Mouse (Mus musculus) embryo, embryonic 11.5 days (tissue): ENCODE measurements at regions not wholly inside any gene's neighbourhood (a gene's known extent, or its start where the extent isn't known, plus 50 kb on each side); places are given as distances from the start of the nearest gene placed in this dataset.
A peak's percentile ranks its signal among the peaks of the same experiment; 100 is the strongest.
"Not testable (repeated sequence)": the region's sequence is repeated elsewhere in the genome, so short reads cannot be mapped to it uniquely, and the experiment has no call there.

ENCODE experiments used
- DNase-seq: peaks from one replicate; pipeline ENCODE4 v3.0.0-alpha.2; 2012; ENCODE audit warnings: low read depth, low spot score

DNA sequence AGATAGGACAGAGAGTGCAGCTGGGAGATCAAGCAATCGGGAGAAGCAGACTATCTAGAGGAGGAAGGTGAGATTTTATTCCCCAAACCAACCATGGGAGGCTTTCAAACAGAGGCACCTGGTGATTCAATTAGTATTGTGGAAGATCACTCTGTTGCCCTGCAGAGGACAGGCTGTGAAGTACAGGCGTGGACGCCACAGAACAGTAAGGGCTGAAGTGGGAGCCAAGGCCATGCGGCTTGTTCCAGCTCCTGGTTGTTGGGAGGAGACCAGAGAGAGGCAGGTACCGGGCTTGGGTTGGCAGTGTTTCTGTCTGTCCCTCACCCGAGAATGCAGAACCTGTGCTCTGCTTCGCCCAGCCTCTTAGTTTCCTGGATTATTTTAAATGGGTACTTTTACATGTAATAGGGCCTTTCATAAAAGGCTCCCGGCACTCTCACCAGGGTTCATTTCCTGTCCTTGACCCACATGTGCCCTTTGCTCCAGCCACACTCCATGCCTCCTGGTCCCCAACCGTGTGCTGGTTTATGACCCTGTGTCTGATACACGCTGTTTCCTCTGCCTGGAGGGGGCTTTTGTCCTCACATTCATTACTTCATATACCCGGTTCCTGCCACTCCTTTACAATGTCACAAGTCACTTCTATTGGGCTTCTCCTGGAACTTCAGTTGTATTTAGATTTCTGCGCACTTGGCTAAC is 58.3 kb downstream of the Vcpkmt start:
- DNase-seq: no peak

GRCm38 (mm10) chr12:69519869-69520268 is 63.0 kb downstream of the Vcpkmt start:
- DNase-seq: no peak

GRCm38 (mm10) chr12:69519028-69519427 is 63.8 kb downstream of the Vcpkmt start:
- DNase-seq: no peak

DNA sequence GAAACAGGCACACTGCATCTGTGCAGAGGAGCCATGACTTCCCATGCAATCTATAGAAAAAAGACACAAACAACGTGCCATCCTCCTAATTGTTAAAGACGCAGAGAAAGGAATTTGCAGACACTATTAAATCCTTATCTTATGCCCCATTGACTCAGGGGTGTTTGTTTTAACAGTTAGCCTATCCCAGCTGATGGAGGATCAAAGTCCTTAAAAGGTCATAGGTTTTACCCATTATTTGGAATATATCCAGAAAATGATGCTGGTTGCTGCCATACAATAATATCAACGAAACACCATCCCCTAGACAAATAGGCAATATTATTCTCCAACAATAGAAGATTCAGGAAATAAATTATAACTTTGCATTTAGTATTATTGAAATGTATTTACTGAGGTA is 65.2 kb downstream of the Vcpkmt start:
- no peak for DNase-seq

- DNase-seq: no peak
Observed at GRCm38 (mm10) chr12:69516314-69516916, 66.4 kb downstream of the Vcpkmt start.

DNA sequence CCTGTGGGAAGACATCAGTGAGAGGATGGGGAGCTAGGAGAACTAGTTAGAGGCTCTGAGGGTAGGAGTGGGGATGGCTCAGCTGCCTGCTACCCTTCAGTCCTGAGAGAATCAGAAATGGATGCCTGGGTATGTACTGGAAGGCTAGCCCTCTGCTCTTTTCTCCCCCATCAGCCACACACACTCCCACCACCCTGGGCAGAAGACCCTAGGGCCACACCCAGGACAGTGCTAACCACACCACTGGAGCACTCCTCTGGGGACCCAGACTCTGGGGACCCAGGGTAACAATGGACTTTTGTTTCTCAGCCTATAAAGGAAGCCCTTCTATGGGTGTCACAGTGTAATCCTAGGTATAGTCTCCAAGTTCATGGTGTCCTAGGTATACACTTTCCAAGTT is 67.0 kb downstream of the Vcpkmt start:
- DNase-seq: no peak

DNA sequence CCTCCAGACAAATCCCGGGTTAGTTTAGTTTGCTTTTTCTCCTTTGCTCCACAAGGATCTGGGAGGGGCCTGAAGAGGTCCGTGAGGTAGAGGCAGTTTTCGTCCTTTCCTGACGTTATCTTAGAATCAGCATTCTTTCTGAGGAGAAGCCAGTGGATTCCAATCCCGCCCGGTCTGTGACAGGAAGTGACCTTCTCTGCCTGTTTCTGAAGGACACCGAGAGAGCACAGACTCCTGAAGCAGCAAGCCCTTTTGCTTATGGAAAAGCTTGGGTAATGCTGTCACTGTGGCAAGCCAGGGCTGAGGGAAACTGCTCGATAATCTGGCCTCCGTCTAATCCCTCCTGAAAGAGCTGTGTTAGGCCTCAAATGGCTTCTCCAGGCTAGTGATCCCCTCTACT is 67.7 kb downstream of the Vcpkmt start:
- no peak for DNase-seq

DNA sequence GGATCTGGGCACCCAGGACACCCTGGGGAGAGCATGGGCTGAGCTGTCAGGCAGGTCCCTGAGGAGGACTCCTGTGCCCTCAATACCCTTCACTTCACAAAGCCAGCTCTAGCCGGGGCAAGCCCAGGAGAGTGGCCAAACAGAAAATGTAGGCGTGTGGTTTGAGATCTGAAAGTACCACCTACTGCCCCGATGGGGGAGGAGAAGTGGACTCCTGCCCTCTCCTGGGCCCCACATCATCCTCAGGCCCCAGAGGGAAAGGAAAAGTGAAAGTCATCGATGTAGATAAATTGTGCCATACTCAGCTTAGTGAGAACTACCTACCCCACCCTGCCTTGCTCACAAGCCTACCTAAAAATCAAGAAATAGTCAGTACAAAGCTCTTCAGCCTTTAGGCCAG is 69.7 kb downstream of the Vcpkmt start:
- no peak for DNase-seq

GRCm38 (mm10) chr12:69510736-69511135 is 72.1 kb downstream of the Vcpkmt start:
- no peak for DNase-seq

GRCm38 (mm10) chr12:69509180-69509579 is 73.6 kb downstream of the Vcpkmt start:
- not testable (repeated sequence) for DNase-seq

- no peak for DNase-seq
Observed at GRCm38 (mm10) chr12:69507906-69508305, 74.9 kb downstream of the Vcpkmt start.

DNA sequence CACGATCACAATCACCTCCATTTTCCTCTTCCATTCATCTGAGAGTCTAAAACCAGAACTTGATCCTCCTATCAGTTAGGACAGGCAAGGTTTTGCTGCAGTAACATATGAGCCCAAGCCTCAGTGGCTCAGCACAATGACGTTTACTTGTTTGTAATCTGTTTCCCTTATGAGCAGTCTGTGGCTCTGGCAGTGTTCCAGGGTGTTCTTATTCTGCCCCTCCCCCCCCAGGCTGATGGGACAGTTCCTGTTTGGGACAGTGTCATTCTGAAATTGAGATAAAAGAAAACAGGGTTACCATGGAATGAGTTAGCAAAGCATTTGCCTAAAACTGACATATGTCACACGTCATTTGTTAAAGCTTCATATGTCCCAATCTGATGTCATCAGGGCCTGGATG is 75.5 kb downstream of the Vcpkmt start:
- no peak for DNase-seq

- no peak for DNase-seq
Observed at GRCm38 (mm10) chr12:69502706-69503070, 80.1 kb downstream of the Vcpkmt start.

DNA sequence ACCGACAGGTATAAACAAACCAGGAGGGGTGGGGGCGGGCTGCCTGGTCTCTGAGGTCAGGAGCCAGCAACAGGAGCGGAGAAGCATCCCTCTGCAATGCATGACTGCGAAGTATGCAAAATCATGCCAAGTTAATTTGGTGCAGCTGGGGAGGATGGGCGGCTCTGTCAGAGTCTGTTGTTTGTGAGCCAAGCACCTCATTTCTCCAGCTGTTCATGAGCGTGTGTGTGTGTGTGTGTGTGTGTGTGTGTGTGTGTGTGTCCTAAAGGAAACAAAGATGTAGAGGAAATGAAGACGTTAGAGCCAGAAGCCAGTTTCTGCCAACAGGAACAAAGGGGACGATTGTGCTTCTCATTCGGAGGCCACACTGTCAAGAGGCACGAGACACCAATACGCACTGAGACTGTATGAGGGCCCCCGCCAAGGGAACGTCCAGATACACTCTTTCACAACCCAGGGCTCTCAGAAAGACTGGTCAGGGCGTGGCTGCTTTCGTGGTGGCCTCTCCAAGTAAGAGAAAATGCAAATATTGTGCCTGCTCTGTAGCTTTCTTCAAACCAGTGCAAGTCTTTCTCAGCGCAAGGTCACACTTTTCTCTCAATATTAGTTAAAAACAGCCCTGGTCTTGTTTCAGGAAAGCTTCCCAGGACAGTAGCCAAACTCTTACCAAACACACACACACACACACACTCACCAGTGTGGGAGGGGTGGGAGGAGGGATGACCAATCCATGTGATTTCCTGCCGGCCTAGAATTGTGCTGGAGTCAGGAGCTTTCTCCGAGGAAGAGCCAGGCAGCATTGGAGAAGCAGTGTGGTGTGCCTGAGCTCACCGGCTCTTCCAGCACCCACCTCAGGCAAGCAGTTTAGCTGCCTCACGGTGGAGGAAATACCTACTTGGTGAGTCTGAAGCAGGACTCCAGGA is 80.8 kb downstream of the Vcpkmt start:
- peak; percentile 32 for DNase-seq

DNA sequence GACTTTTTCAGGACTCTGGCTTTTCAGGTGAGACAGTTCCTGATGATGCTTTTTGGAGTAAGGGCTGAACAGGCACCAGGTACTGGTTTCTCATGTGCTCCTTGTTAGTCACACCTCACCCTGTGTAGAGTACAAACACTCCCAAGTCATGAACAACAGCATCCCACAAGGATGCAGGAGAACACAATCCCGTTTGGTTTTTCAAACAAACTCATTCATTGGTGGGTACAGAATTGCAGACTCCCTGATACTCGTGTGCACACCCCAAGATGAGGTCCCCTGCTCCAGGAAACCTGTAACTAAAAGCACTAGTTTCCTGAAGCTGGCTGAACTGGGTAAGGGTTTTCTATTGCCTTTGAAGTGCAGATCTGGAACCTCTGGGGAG is 81.5 kb downstream of the Vcpkmt start:
- DNase-seq: no peak

DNA sequence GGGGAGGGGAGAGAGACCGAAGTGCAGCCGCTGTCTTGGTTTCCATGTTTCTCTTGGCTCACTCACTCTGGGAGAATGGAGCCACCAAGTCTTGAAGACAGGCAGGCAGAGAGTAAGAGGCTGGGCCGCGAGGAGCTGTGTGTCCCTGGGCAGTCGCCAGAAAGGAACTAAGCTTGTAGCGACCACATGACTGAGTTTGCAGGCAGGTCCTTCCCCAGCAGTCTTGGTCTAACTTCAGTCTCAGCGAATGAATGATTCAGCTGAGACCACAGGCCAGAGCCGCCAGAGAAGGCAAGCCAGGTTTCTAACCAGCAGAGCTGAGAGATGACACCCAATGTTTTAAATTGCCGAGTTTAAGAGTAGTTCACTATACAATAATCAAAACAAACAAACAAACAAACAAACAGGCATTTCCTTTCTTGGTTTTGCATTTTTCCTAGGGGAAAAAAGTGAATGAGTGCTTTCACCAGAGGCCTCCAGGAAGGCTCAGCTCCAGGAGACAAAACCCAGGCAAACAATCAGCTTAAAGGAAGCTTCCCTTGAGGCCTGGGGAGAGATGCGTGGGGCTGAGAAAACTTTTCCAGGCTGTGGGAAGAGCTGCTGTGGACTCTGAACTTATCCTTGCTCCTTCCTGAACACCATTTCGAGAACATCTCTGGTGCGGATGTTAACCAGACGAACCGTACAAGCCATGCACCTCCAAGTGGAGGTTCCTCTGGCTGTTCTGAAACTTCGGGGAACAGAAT is 82.1 kb downstream of the Vcpkmt start:
- no peak for DNase-seq

GRCm38 (mm10) chr12:69497121-69497520 is 85.7 kb downstream of the Vcpkmt start:
- DNase-seq: no peak

DNA sequence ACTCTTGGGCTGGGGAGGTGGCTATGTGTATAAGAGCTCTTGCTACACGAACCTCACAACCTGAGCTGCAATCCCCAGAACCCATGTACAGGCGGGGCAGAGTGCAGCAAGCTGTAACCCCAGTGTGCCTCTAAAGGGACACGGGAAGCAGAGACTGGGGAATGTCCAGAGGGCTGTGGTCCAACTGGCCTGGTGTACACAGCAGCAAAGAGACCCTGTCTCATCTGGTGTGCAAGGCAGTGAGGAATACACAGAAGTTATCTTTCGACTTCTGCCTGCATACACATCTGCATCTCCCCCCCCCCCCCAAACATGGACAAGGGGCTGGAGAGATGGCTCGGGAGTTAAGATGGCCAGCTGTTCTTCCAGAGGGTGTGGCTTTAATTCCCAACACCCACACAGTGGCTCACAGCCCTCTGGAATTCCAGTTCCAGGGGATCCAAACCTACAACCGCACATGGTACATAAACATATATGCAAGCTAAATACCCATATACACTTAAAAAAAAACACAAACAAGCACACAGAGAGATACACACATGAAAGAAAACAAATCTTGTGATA is 86.4 kb downstream of the Vcpkmt start:
- DNase-seq: no peak

GRCm38 (mm10) chr12:69495776-69496175 is 87.1 kb downstream of the Vcpkmt start:
- DNase-seq: no peak

DNA sequence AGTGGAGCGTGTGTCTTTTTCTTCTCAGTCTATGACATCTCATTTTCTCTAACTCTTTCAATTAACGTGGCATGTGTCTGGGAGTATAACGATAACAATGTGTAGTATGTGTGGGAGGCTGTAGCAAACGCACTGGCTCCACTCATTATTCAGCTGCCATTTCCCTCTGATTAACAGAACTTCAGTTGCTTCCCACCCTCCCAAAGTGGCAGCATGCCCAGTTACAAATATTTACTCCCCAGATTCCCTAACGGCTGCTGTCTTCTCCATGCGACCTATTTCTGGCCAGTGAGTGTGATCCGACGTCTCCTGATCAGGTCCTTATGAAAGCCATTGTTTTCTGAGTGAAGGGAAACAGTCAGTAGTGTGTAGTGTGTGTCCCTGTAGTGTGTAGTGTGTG is 88.2 kb downstream of the Vcpkmt start:
- DNase-seq: no peak

DNA sequence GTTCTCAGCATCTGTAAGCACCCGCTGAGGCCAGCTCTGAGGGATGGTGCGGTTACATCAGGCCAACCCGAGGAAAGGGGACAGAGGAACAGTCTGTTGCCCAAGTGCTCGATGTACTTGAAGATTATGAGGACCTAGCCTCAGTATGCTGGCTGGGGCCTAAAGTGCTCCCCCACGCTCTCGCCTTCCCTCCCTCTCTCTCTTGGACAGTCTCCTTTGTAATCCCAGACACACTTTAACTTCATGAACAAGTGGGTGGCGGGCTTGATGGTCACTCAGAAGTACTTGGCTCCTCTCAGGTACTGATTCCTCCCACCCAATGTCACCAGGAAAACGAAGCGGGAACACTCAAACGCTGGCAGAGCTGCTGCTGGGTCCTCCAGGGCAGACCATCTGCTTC is 93.1 kb downstream of the Vcpkmt start:
- no peak for DNase-seq

- DNase-seq: no peak
Observed at GRCm38 (mm10) chr12:69486903-69487302, 95.9 kb downstream of the Vcpkmt start.
